Mouse (Mus musculus): ENCODE results near the gene Slc22a13. TPM values are rescaled to one million over a fixed set of nuclear protein-coding genes. Genes with fewer than 3 reads are reported as not detected.

Slc22a13 gene
- total RNA-seq, 2 experiments from 2014 or later: not detected

- no peak for DNase-seq
Measured at GRCm38 (mm10) chr9:119199151-119199861, 9.6 kb downstream of the Slc22a13 start.

GRCm38 (mm10) chr9:119192202-119192990 is 16.5 kb downstream of the Slc22a13 start:
- peak; percentile 35 for DNase-seq

- DNase-seq: peak; percentile 31
Measured at GRCm38 (mm10) chr9:119181241-119181728, 27.6 kb downstream of the Slc22a13 start.

GRCm38 (mm10) chr9:119179292-119179691 is 29.6 kb downstream of the Slc22a13 start:
- no peak for DNase-seq

- DNase-seq: no peak
Measured at GRCm38 (mm10) chr9:119167608-119168007, 41.3 kb downstream of the Slc22a13 start.

GRCm38 (mm10) chr9:119165548-119165947 is 43.4 kb downstream of the Slc22a13 start:
- no peak for DNase-seq

GRCm38 (mm10) chr9:119164743-119165142 is 44.2 kb downstream of the Slc22a13 start:
- DNase-seq: no peak

- DNase-seq: no peak
Measured at GRCm38 (mm10) chr9:119160689-119161088, 48.2 kb downstream of the Slc22a13 start.

GRCm38 (mm10) chr9:119158861-119159260 is 50.0 kb downstream of the Slc22a13 start, which contains the start of gene Gm47289:
TSS of gene Gm47289 (plus strand) at chr9:119159161.
- DNase-seq: no peak

- peak; percentile 87 for DNase-seq
Measured at GRCm38 (mm10) chr9:119156278-119157201, 52.4 kb downstream of the Slc22a13 start, which contains the start of gene Acaa1b. TSS of gene Acaa1b (minus strand) at chr9:119157093.

- peak; percentile 17 for DNase-seq
Measured at GRCm38 (mm10) chr9:119155826-119156225, 53.1 kb downstream of the Slc22a13 start.

- no peak for DNase-seq
Measured at GRCm38 (mm10) chr9:119155416-119155815, 53.5 kb downstream of the Slc22a13 start.

- DNase-seq: no peak
Measured at GRCm38 (mm10) chr9:119151751-119152150, 57.1 kb downstream of the Slc22a13 start.

- DNase-seq: peak; percentile 79
Measured at GRCm38 (mm10) chr9:119149601-119150000, 59.3 kb downstream of the Slc22a13 start.

- DNase-seq: no peak
Measured at GRCm38 (mm10) chr9:119146098-119146770, 62.7 kb downstream of the Slc22a13 start.

- DNase-seq: no peak
Measured at GRCm38 (mm10) chr9:119145638-119146037, 63.3 kb downstream of the Slc22a13 start.

GRCm38 (mm10) chr9:119145137-119145536 is 63.8 kb downstream of the Slc22a13 start:
- DNase-seq: no peak

GRCm38 (mm10) chr9:119144696-119145095 is 64.2 kb downstream of the Slc22a13 start:
- no peak for DNase-seq

GRCm38 (mm10) chr9:119143372-119143771 is 65.5 kb downstream of the Slc22a13 start:
- DNase-seq: no peak

Data from heart, postnatal 4 days (tissue).